Mouse (Mus musculus) limb, embryonic 15.5 days (tissue): ENCODE measurements at regions not wholly inside any gene's neighbourhood (a gene's known extent, or its start where the extent isn't known, plus 50 kb on each side); places are given as distances from the start of the nearest gene placed in this dataset.
A peak's percentile ranks its signal among the peaks of the same experiment; 100 is the strongest.

Source experiments
- ATAC-seq: fragments of 200-750 bp; cut with Nextera tagmentation; 2 replicates; pipeline ENCODE4 v1.8.0; 2017; ENCODE audit warnings: low read depth, moderate TSS enrichment; ENCODE audit not compliant: insufficient number of reproducible peaks, low FRiP score, low TSS enrichment
- H3K27ac ChIP-seq: fragments of 300-500 bp; sonication (generic); 2 replicates; pipeline ENCODE4 v1.5.1; 2015; ENCODE audit warnings: moderate library complexity, mild to moderate bottlenecking, inconsistent platforms
- H3K27me3 ChIP-seq: fragments of 300-500 bp; sonication (generic); 2 replicates; pipeline ENCODE4 v1.6.1; 2015; ENCODE audit warnings: inconsistent platforms
- H3K36me3 ChIP-seq: fragments of 300-500 bp; sonication (generic); 2 replicates; pipeline ENCODE4 v1.6.1; 2015; ENCODE audit warnings: inconsistent platforms
- H3K4me1 ChIP-seq: fragments of 300-500 bp; sonication (generic); 2 replicates; pipeline ENCODE4 v1.6.1; 2015; ENCODE audit warnings: inconsistent platforms
- H3K4me2 ChIP-seq: fragments of 300-500 bp; sonication (generic); 2 replicates; pipeline ENCODE4 v1.6.1; 2015; ENCODE audit warnings: mild to moderate bottlenecking, inconsistent platforms
- H3K4me3 ChIP-seq: fragments of 300-500 bp; sonication (generic); 2 replicates; pipeline ENCODE4 v1.5.1; 2015; ENCODE audit warnings: mild to moderate bottlenecking, inconsistent platforms
- H3K9ac ChIP-seq: fragments of 300-500 bp; sonication (generic); 2 replicates; pipeline ENCODE4 v1.6.1; 2015; ENCODE audit warnings: inconsistent platforms
- H3K9me3 ChIP-seq: fragments of 300-500 bp; sonication (generic); 2 replicates; pipeline ENCODE4 v1.6.1; 2016; ENCODE audit warnings: inconsistent platforms
- WGBS: fragments of 180-500 bp; shearing (Covaris S2); methylation state at CpG from one replicate; pipeline ENCODE4 v1.1.7; 2015; 5-methylcytosine and 5-hydroxymethylcytosine counted together

DNA sequence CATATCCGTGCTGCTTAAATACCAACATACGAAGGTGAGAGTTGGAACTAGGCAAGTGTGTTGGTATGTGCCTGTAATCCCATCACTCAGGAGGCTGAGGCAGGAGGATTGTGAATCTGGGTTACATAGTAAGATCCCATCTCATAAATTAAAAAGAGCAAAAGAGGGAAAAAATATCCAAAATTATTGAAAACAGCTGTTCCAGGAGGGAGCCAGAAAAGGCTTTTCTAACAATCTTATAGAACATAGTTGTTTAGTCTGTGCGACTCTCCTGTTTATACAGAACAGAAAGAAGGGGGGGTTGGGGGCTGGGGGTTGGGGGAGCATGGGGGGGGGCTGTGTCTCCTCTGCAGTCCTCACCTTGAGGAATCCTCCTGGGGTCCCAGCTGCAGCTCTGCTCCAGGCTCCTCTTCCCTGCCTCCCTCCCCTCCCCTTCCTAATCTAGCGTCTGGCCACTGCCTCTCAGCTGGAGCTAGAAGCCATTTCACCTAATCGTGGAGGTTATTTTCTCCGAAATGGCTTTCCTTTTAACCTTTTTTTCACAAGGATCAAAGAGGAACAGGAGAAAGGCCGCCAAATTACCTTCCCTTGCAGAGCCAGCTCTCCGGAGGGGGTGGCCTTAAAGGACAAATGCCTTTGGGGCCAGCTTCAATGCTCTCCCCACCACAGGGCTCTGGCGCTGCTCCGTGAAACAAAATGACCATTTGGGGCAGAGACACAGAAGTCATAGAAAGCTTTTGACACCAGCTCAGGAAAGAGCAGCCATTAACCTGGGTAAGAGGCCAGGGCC is 188.3 kb upstream of the Sulf2 start:
- Histone ChIP-seq H3K27me3 (no peaks in the 10 kb centered on the region; the same call in 1 of the 2 replicates), H3K4me2 (no peak overlapping the region), H3K9ac (no peak overlapping the region), H3K4me1 (peaks cover 51% of the 10 kb centered on the region), H3K27ac (peak overlapping the region; percentile 88), H3K9me3 (no peaks in the 10 kb centered on the region), H3K36me3 (no peaks in the 10 kb centered on the region), H3K4me3 (no peak overlapping the region)
- WGBS: 26% methylated on average over 10 of the region's 10 CpGs
- ATAC-seq: no peak

GRCm38 (mm10) chr2:166342407-166342806 is 186.9 kb upstream of the Sulf2 start:
- H3K4me3 ChIP-seq: no peak overlapping the region
- peak; percentile 42; the same call in 1 of the 2 replicates for ATAC-seq
- no peaks in the 10 kb centered on the region for H3K9me3 ChIP-seq
- H3K4me2 ChIP-seq: no peak overlapping the region
- 38% methylated on average over 9 of the region's 9 CpGs for WGBS
- no peaks in the 10 kb centered on the region; the same call in 1 of the 2 replicates for H3K27me3 ChIP-seq
- peaks cover 49% of the 10 kb centered on the region for H3K4me1 ChIP-seq
- peak overlapping the region; percentile 88 for H3K27ac ChIP-seq
- no peak overlapping the region for H3K9ac ChIP-seq
- no peaks in the 10 kb centered on the region for H3K36me3 ChIP-seq

DNA sequence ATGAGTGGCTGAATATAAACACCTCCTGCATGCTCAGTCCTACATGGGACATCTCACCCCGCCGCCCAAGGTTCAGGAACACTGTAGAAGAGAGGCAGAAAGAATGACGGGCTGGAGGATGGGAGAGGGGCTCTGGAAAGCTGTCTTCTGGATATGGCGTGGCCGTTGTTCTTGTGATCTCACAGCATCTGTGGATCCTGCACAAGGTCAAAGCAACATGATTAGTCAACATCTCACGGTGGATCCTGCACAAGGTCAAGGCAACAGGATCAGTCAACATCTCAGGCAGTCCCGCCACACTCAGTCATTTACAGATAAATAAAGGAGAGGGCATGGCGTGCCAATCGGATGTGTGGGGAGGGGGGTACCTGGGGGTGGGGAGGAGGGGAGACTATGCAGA is 184.7 kb upstream of the Sulf2 start:
- peaks cover 60% of the 10 kb centered on the region for H3K4me1 ChIP-seq
- no peak overlapping the region for H3K27ac ChIP-seq
- no peak overlapping the region for H3K4me3 ChIP-seq
- H3K36me3 ChIP-seq: no peaks in the 10 kb centered on the region
- H3K27me3 ChIP-seq: no peaks in the 10 kb centered on the region
- ATAC-seq: no peak
- no peak overlapping the region for H3K4me2 ChIP-seq
- H3K9me3 ChIP-seq: no peaks in the 10 kb centered on the region
- no peak overlapping the region for H3K9ac ChIP-seq
- WGBS: 94% methylated on average over 9 of the region's 9 CpGs

GRCm38 (mm10) chr2:166339427-166339826 is 184.0 kb upstream of the Sulf2 start:
- Histone ChIP-seq H3K36me3 (no peaks in the 10 kb centered on the region), H3K9ac (no peak overlapping the region), H3K27ac (peak overlapping the region; percentile 78), H3K9me3 (no peaks in the 10 kb centered on the region), H3K4me2 (no peak overlapping the region), H3K4me1 (peaks cover 66% of the 10 kb centered on the region), H3K27me3 (no peaks in the 10 kb centered on the region), H3K4me3 (no peak overlapping the region)
- WGBS: 88% methylated on average over 5 of the region's 5 CpGs
- ATAC-seq: no peak

DNA sequence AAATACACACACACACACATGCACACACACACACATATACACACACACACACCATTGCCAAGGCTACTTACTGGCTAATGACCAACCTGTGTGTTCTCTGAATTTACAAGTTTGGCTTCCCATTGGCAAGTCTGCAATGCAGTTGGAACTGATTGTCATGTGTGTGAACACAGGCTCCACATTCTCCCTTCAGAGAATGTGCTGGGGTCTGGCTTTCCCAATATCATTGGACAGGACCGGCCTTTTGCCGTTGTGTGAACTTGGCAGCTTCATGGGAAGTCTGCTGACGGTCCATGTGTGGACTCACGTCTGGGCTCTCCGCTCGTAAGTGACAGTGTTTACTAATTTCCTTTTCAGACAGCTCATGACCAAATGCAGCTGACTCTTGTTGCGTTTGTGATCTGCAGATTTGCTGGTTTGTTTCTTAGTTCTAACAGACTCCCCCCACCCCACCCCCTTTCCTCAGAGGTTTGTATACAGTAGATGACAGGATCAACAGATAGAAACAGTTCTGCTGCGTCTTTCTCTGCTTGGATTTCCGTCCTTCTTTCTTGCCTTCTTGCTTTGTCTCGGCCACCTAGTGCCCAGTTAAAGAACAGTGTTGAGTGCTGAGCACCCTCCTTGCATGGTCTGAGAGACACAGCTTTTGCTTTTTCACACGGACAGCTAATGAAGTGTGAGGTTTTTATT is 183.1 kb upstream of the Sulf2 start:
- Histone ChIP-seq H3K4me1 (peaks cover 69% of the 10 kb centered on the region), H3K9ac (no peak overlapping the region), H3K27me3 (no peaks in the 10 kb centered on the region), H3K27ac (peak overlapping the region; percentile 78), H3K9me3 (no peaks in the 10 kb centered on the region), H3K36me3 (no peaks in the 10 kb centered on the region), H3K4me2 (no peak overlapping the region), H3K4me3 (no peak overlapping the region)
- 34% methylated on average over 11 of the region's 11 CpGs for WGBS
- no peak for ATAC-seq

DNA sequence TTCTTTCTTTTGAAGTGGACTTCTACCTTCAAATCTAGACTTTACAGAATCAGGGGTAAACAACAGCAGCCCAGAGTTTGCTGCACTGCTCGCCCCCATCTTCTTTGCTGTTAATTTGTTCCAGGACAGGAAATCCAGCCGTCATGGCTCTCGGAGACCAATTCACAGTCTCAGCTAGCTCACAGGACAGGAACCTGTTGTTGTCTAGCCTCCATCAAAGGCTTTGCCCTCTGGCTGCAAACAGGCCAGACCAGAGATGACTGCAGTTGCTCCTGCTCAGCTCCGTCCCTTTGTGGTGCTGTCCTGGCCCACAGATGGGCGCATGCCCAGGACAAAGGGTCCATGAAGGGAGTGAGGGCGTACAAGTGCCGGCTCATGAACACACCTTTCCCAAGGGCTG is 182.2 kb upstream of the Sulf2 start:
- 43% methylated on average over 7 of the region's 7 CpGs for whole genome bisulfite sequencing
- Histone ChIP-seq H3K27ac (peak overlapping the region; percentile 73), H3K4me2 (no peak overlapping the region), H3K9me3 (no peaks in the 10 kb centered on the region), H3K9ac (no peak overlapping the region), H3K36me3 (no peaks in the 10 kb centered on the region), H3K4me3 (no peak overlapping the region), H3K27me3 (no peaks in the 10 kb centered on the region), H3K4me1 (peaks cover 70% of the 10 kb centered on the region)
- no peak for ATAC-seq

DNA sequence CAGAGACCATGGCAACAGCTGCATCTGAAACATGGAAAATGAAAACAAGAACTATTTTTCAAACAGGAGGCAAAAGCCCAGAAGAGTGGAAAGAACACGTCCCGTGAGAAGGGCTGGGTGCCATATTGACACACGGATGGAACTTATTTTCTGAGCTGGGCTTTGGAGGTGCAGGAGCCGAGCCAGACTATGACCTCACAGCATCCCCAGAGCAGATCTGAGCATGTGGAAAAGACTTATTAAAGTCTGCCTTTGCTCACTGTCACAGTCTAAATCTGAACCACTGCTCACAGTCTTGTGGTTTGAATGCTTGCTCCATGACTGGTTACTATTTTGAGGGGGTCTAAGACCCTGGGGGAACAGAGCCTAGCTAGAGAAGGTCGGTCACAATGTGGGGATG is 180.2 kb upstream of the Sulf2 start:
- 33% methylated on average over 5 of the region's 5 CpGs for WGBS
- H3K4me1 ChIP-seq: peaks cover 70% of the 10 kb centered on the region
- no peak overlapping the region for H3K4me3 ChIP-seq
- no peak overlapping the region for H3K4me2 ChIP-seq
- peak; percentile 76 for ATAC-seq
- no peaks in the 10 kb centered on the region for H3K36me3 ChIP-seq
- no peaks in the 10 kb centered on the region for H3K27me3 ChIP-seq
- H3K9me3 ChIP-seq: no peaks in the 10 kb centered on the region
- no peak overlapping the region for H3K9ac ChIP-seq
- peak overlapping the region; percentile 77 for H3K27ac ChIP-seq

GRCm38 (mm10) chr2:166334559-166334958 is 179.1 kb upstream of the Sulf2 start:
- WGBS: 25% methylated on average over 7 of the region's 7 CpGs
- no peak for ATAC-seq
- H3K36me3 ChIP-seq: no peaks in the 10 kb centered on the region
- H3K4me1 ChIP-seq: peaks cover 77% of the 10 kb centered on the region
- no peak overlapping the region for H3K9ac ChIP-seq
- peak overlapping the region; percentile 84; the same call in 1 of the 2 replicates for H3K27ac ChIP-seq
- no peak overlapping the region for H3K4me2 ChIP-seq
- H3K27me3 ChIP-seq: no peaks in the 10 kb centered on the region
- no peak overlapping the region for H3K4me3 ChIP-seq
- no peaks in the 10 kb centered on the region for H3K9me3 ChIP-seq

DNA sequence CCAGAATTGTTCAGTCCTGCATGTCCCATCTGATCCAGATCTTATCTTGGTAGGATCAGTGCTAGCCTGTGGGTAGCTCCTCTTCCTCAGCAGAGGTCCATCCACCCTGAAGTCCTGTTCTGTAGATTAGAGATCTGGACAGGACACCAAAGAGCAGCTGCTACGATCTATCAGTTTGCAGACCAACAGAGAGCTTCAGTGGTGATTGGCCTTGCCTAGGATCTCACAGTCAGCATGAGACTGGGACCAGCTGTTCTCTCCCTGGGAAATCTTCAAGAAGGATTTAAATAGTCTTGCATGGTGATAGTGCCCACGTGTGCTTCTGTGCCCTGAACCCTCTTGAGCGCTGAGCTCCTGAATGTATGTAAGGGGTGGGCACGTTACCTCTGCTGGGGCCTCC is 178.4 kb upstream of the Sulf2 start:
- ATAC-seq: no peak
- Histone ChIP-seq H3K9ac (no peak overlapping the region), H3K4me2 (no peak overlapping the region), H3K4me3 (no peak overlapping the region), H3K27ac (peak overlapping the region; percentile 84), H3K4me1 (peaks cover 71% of the 10 kb centered on the region), H3K27me3 (no peaks in the 10 kb centered on the region), H3K36me3 (no peaks in the 10 kb centered on the region), H3K9me3 (no peaks in the 10 kb centered on the region)
- WGBS: 37% methylated on average over 4 of the region's 4 CpGs

- H3K27ac ChIP-seq: peak overlapping the region; percentile 84
- 24% methylated on average over 13 of the region's 13 CpGs for WGBS
- H3K4me3 ChIP-seq: no peak overlapping the region
- no peaks in the 10 kb centered on the region for H3K27me3 ChIP-seq
- H3K4me1 ChIP-seq: peaks cover 64% of the 10 kb centered on the region
- H3K4me2 ChIP-seq: no peak overlapping the region
- H3K9ac ChIP-seq: no peak overlapping the region
- H3K36me3 ChIP-seq: no peaks in the 10 kb centered on the region
- H3K9me3 ChIP-seq: no peaks in the 10 kb centered on the region
- peak; percentile 76 for ATAC-seq
Measured at GRCm38 (mm10) chr2:166332748-166333417, 177.4 kb upstream of the Sulf2 start.

- H3K4me3 ChIP-seq: no peak overlapping the region
- no peak overlapping the region for H3K4me2 ChIP-seq
- no peaks in the 10 kb centered on the region for H3K27me3 ChIP-seq
- H3K9me3 ChIP-seq: no peaks in the 10 kb centered on the region
- WGBS: 82% methylated on average over 4 of the region's 4 CpGs
- H3K27ac ChIP-seq: no peak overlapping the region
- no peak for ATAC-seq
- H3K36me3 ChIP-seq: no peaks in the 10 kb centered on the region
- H3K4me1 ChIP-seq: peaks cover 49% of the 10 kb centered on the region
- no peak overlapping the region for H3K9ac ChIP-seq
Measured at GRCm38 (mm10) chr2:166331192-166331591, 175.7 kb upstream of the Sulf2 start.

DNA sequence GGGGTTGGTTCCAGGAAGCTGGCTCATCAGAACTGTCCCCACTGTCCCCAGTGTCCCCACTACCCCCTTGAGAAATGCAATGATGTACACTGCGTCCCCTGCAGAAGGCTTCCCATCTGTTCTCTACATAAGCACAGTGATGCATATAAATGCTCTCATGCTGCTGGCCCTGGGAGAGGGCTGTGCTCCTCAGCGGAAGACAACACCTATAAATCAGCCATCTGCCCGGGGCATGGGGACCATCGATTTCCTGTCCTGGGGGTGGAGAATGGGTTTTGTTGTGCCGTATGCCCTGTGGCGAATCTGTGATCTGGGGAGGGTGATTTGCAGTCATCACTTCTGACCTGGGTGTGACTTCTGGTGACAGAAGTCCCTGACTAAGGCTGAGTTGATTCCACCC is 174.9 kb upstream of the Sulf2 start:
- 23% methylated on average over 6 of the region's 6 CpGs for WGBS
- no peak overlapping the region for H3K4me2 ChIP-seq
- no peak overlapping the region for H3K9ac ChIP-seq
- ATAC-seq: no peak
- no peaks in the 10 kb centered on the region for H3K9me3 ChIP-seq
- H3K27ac ChIP-seq: no peak overlapping the region
- no peaks in the 10 kb centered on the region for H3K36me3 ChIP-seq
- H3K4me1 ChIP-seq: peaks cover 44% of the 10 kb centered on the region
- H3K4me3 ChIP-seq: no peak overlapping the region
- H3K27me3 ChIP-seq: no peaks in the 10 kb centered on the region
